In the genomic region with DNA sequence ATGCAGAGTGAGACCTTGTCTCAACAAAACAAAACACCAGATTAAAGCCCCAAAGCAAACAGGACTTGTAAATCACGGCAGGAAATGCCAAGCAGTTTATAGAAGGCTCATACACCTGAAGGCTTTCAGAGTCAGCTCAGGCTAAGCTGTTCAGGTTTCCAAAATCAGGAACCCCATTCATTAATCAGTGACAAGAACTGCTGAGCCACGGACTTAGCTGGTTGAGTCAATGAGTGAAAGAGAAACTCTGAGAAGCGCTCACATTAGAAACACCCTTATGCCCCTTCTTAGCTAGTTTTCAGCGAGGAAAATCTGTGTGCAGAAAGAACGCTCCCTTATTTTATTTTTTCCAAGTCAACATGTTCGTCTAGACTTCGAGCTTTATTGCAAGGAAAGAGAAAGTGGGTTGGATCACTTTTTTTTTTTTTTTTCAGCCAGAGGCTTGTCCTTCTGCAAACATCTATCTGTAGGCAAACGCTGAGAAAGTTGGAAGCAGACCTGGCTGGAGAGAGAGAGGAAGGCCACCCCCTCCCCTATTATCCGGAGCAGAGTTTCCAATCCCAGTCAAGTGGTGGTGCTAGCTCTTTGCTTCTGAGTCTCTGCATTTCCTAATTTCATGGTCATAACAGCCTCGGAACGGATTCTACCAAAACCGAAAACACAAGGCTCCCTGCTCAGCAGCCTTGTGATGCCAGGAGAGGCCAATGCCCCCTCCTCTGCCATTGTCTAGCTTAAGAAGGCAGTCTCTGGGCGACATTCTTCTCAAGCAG, we compare ENCODE assay signal across 8 mouse cellular contexts. TPM values are rescaled to one million over a fixed set of nuclear protein-coding genes. Genes with fewer than 3 reads are reported as not detected.
DNase-seq lines count a peak whose midpoint lies in the region; ATAC-seq and TF ChIP-seq lines count a peak whose summit lies in the region.

Gene Esr1, plus strand, starts transcription at position 208 of the 770 bp plus-strand sequence.

- peak; percentile 26; the same call in 1 of the 2 replicates for TF ChIP-seq CTCF in lung, postnatal 0 days (IDR thresholded peaks at IDR 0.05)
- TF ChIP-seq CTCF in bone marrow, adult 2 months (IDR thresholded peaks at IDR 0.05; ENCODE audit: control insufficient read depth, insufficient read depth, low read length): no peak

- no peak within 1 kb of the TSS for H3K27ac ChIP-seq in lung, postnatal 0 days (ENCODE audit: low read length)
- peak within 1 kb of the TSS; percentile 84 for H3K27ac ChIP-seq in bone marrow, adult 2 months (ENCODE audit: control insufficient read depth, insufficient read depth, low read depth, low read length, poor library complexity)
- no peak within 1 kb of the TSS for H3K27ac ChIP-seq in heart, embryonic 13.5 days (replicated peaks)
- 0 out of 2 replicates have a peak within 1 kb of the TSS, but pooled peaks have one; percentile 38 for H3K27ac ChIP-seq in limb, embryonic 14.5 days (replicated peaks; ENCODE audit: low read depth, low read length)

- peak within 1 kb of the TSS; percentile 18 for H3K4me3 ChIP-seq in lung, postnatal 0 days (ENCODE audit: low read depth, low read length)
- H3K4me3 ChIP-seq in bone marrow, adult 2 months (replicated peaks; ENCODE audit: control insufficient read depth, low read depth, low read length): peak within 1 kb of the TSS; percentile 89
- H3K4me3 ChIP-seq in heart, embryonic 13.5 days: peak within 1 kb of the TSS; percentile 38
- H3K4me3 ChIP-seq in limb, embryonic 14.5 days (replicated peaks; ENCODE audit: low read length): peak within 1 kb of the TSS; percentile 30

- H3K9ac ChIP-seq in lung, postnatal 0 days (replicated peaks; ENCODE audit: low read depth): no peak within 1 kb of the TSS
- peak within 1 kb of the TSS; percentile 47; the same call in 1 of the 2 replicates for H3K9ac ChIP-seq in heart, embryonic 13.5 days
- H3K9ac ChIP-seq in limb, embryonic 14.5 days (ENCODE audit: low read depth, low read length, severe bottlenecking): peak within 1 kb of the TSS; percentile 45

- no peaks in the 10 kb centered on the region for H3K27me3 ChIP-seq in lung, postnatal 0 days (replicated peaks; ENCODE audit: insufficient read depth, low read length)
- H3K27me3 ChIP-seq in heart, embryonic 13.5 days (replicated peaks): no peaks in the 10 kb centered on the region
- H3K27me3 ChIP-seq in limb, embryonic 14.5 days (ENCODE audit: control insufficient read depth, insufficient read depth, low read length): no peaks in the 10 kb centered on the region

- no peaks in the 10 kb centered on the region for H3K36me3 ChIP-seq in lung, postnatal 0 days (ENCODE audit: insufficient read depth, low read length)
- no peaks in the 10 kb centered on the region for H3K36me3 ChIP-seq in heart, embryonic 13.5 days
- no peaks in the 10 kb centered on the region for H3K36me3 ChIP-seq in limb, embryonic 14.5 days (ENCODE audit: control insufficient read depth, insufficient read depth, low read length)

- peak within 1 kb of the TSS; percentile 49 for H3K4me2 ChIP-seq in lung, postnatal 0 days (replicated peaks; ENCODE audit: low read depth, low read length)
- peak within 1 kb of the TSS; percentile 61 for H3K4me2 ChIP-seq in heart, embryonic 13.5 days
- H3K4me2 ChIP-seq in limb, embryonic 14.5 days (replicated peaks; ENCODE audit: low read depth, low read length, severe bottlenecking): peak within 1 kb of the TSS; percentile 58

- TF ChIP-seq POLR2A in bone marrow, adult 2 months (IDR thresholded peaks at IDR 0.05; ENCODE audit: borderline replicate concordance, control insufficient read depth, low read depth, low read length): no peak
- no peak for TF ChIP-seq POLR2A in limb, embryonic 14.5 days (IDR thresholded peaks at IDR 0.05; ENCODE audit: borderline replicate concordance, extremely low read depth, insufficient read depth, insufficient read length)

- 28% methylated on average over 13 of the region's 13 CpGs for WGBS in lung, postnatal 0 days
- WGBS in bone marrow, adult 2 months: 4% methylated on average over 13 of the region's 13 CpGs
- 40% methylated on average over 13 of the region's 13 CpGs for WGBS in heart, embryonic 13.5 days
- WGBS in limb, embryonic 14.5 days: 18% methylated on average over 13 of the region's 13 CpGs

- H3K4me1 ChIP-seq in lung, postnatal 0 days (ENCODE audit: insufficient read depth, low read depth, low read length): no peaks in the 10 kb centered on the region
- H3K4me1 ChIP-seq in bone marrow, adult 2 months (ENCODE audit: control insufficient read depth, insufficient read depth, low read length): no peaks in the 10 kb centered on the region; the same call in 1 of the 2 replicates
- H3K4me1 ChIP-seq in heart, embryonic 13.5 days: peaks cover 11% of the 10 kb centered on the region; the same call in 1 of the 2 replicates
- H3K4me1 ChIP-seq in limb, embryonic 14.5 days (ENCODE audit: control insufficient read depth, insufficient read depth, low read length): peaks cover 16% of the 10 kb centered on the region

- DNase-seq in lung, postnatal 0 days (ENCODE audit: low spot score): peak; percentile 21
- no peak for DNase-seq in lung, postnatal 36 days
- peak; percentile 15 for DNase-seq in limb, embryonic 14.5 days (ENCODE audit: low spot score)
- no peak for DNase-seq in right cerebral cortex, postnatal 14 days
- no peak for DNase-seq in left cerebral cortex, postnatal 4 days
- DNase-seq in layer of hippocampus, adult 8-10 months (ENCODE audit: low spot score in 2 of 2): no peak

- no peak for ATAC-seq in lung, postnatal 0 days
- no peak for ATAC-seq in heart, embryonic 13.5 days (ENCODE audit: extremely low read depth, insufficient number of reproducible peaks, low FRiP score, low TSS enrichment)
- no peak for ATAC-seq in limb, embryonic 14.5 days (ENCODE audit: low FRiP score, low read depth)

- H3K9me3 ChIP-seq in lung, postnatal 0 days (ENCODE audit: low read length): no peaks in the 10 kb centered on the region
- peaks cover 7% of the 10 kb centered on the region; the same call in 1 of the 2 replicates for H3K9me3 ChIP-seq in heart, embryonic 13.5 days
- no peaks in the 10 kb centered on the region for H3K9me3 ChIP-seq in limb, embryonic 14.5 days (ENCODE audit: control insufficient read depth, low read length)

- intact Hi-C loops in left cerebral cortex, postnatal 4 days (cut with DNase I): no loop called here

- TF ChIP-seq EP300 in lung, postnatal 0 days (IDR thresholded peaks at IDR 0.05): no peak

RNA-seq across cellular contexts. Expression of gene Esr1, which starts in this region (rescaled TPM):
- polyA plus RNA-seq in lung, postnatal 0 days (2015; fragmentation: Nextera tagmentation; extraction: Ambion mirVana): 0.24 and 0.26 TPM in 2 replicates
- 2.9 and 5.7 TPM in 2 replicates for polyA plus RNA-seq in bone marrow, adult 2 months (2011; ENCODE audit: insufficient read depth, insufficient read length, low replicate concordance, missing spikeins)
- polyA plus RNA-seq in heart, embryonic 13.5 days (2015; fragmentation: Nextera tagmentation; extraction: Ambion mirVana): 0.51 and 0.74 TPM in 2 replicates
- polyA plus RNA-seq in limb, embryonic 14.5 days (2012; rRNA removed): 0.79 and 0.90 TPM in 2 replicates
- polyA plus RNA-seq in limb, embryonic 14.5 days (2014; fragmentation: Nextera tagmentation; extraction: Ambion mirVana): 0.83 and 1.1 TPM in 2 replicates
- 1 to 10 TPM; 3.5 to 3.9 TPM for total RNA-seq in left cerebral cortex, postnatal 4 days (2021)
- total RNA-seq in layer of hippocampus, adult 8-10 months (2022): 1 to 10 TPM; 3.3 to 4.0 (median 3.6) TPM

Comparison
In these comparisons a context has a peak if more than half of its experiments do, and no peak if none do; other contexts are left out.
1. Peak in DNase-seq, H3K4me3 ChIP-seq and H3K4me2 ChIP-seq in lung, postnatal 0 days; RNA of the gene not detected or under 1 TPM.
2. H3K27ac ChIP-seq: peak in bone marrow, adult 2 months (single experiment) and limb, embryonic 14.5 days (single experiment); none in lung, postnatal 0 days (single experiment) and heart, embryonic 13.5 days (single experiment).
3. H3K4me3 ChIP-seq: peak in every context shown above with its lines; median percentile 89 in bone marrow, adult 2 months; 38 in heart, embryonic 13.5 days; 30 in limb, embryonic 14.5 days; 18 in lung, postnatal 0 days.
4. Peak in every context shown above with its lines, with median percentiles within 50 percentile points of each other: H3K4me2 ChIP-seq.